Mouse (Mus musculus): ENCODE data around the gene Zbtb40.

The Zbtb40 gene

DNA sequence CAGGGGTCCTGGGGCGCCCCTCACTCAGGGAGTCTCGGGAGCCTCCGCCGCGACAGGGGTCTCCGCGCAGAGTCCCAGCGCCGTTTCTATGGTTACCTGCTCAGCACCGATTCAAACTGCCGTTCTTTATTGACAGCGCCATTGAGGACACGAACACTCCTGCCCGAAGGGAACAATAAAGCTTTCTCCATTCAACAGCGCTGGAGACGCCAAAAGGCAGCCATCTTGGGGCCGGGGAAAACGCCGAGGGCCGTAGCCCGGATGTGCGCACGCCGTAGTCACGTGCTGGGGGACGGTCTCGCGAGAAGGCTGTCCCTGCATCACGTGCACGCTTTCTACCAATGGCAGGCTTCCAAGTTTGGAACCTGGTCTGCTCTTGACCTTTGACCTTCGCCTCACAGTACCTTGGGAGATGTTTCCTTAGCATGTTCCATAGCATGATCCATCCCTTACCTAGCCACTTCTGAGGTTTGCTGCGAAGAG is at the start of gene Zbtb40:
Gene Zbtb40, minus strand, starts transcription at position 252 of the 483 bp plus-strand sequence.
- DNase-seq (ENCODE audit: low read depth) = peak; percentile 79

DNA sequence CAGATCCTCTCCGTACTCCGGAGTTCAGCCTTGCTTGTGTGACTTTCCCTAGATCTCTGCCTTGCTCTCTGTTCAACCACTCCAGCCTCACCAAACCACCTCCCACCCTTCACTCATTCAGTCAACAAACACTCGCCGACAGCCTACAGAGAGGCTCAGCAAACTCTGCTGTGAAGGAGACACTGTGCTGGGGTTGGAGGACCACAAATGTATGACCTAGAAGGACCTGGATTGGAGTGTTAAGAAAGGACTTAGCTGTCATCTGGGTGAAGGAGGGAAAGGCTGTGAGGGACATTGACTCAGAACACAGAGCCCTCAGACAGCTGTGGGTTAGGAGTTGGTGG is 49.4 kb upstream of the Zbtb40 start:
- no peak for DNase-seq (ENCODE audit: low read depth)

DNA sequence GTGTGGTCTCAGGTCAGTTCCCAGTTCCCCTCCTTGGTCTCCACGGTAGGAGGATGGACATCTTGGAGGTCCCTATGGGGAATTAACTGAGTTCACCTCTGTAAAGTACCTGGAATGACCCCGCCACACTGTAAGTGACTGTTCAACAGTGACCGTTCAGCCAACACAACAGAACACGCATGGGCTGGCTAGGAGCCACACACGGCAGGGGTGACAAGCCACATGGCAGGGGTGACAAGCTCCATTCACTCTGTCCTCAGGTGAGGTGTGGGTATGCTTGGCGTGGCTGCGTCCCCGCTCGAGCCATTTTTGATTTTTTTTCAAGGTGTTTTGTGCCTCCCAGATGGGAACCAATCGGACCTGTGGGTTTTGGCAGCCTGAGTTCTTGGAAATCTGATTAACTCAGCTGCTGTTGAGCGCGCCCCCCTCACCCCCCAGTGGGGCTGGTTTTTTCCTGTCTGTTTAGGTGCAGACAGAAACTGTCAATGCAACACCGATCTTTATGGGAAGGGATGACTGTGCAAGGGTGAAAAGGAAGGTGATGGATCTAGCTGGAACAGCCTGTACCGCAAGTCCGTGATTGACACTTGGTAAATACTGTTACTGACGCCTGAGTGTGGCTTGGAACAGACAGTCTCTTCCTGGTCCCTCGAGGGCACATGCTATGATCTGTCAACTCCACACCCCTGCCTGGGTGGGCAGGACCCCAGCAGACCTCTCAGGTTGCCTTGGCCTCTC is 48.8 kb upstream of the Zbtb40 start:
- DNase-seq (ENCODE audit: low read depth) = no peak

DNA sequence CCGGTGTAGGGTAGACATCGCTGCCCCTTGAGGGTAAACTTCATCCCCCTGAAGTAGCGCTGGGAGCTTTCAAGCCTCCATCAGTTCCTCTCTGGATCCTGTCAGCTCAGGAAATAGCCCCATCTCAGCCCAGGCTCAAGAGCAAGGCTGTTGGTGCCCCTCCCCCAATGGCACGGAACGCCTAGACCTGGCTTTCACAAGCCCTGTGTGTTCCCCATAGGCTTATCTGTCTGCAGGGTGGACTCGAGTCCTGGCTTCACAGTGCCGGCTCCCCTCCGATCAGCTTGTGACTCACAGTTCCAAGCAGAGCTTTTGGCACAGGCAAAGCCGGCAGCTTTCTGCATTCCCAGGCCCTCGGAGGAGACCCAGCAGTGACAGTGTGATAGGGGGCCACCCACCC is 47.8 kb upstream of the Zbtb40 start:
- DNase-seq (ENCODE audit: low read depth) = no peak

DNA sequence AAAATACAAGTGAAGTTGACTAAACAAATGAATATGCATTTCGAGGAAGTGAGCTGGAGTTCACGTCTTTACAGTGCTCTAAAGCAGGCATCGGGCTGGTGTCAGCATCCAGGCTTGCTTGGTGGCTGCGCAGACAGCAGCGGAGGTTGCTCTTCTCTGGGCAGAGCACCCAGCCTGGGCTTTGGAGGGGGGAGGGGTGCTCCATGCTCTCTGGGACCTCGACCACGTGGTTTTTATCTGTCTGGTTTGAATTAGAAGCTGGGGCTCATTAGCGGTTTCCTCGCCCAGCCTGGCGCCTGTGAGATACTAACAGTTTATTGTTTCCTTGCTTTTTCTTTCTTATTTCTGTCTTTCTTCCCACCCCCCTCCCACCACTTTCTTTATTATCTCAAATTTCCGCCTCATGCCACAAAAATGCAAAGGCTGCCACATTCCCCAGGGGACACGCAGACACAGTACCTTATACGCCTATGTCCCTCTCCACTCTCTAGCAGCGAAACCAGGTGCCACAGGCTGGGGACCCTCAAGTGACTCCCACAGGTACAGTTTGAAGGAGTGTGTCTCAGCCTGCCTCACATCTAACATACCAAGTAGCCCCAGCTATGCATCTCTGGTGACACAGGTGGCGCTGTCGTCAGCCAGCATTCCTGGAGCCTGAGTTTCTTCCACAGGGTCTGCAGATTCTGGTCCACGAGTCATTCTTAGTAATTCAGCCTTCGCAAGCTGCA is 36.6 kb upstream of the Zbtb40 start:
- DNase-seq (ENCODE audit: low read depth) = no peak

DNA sequence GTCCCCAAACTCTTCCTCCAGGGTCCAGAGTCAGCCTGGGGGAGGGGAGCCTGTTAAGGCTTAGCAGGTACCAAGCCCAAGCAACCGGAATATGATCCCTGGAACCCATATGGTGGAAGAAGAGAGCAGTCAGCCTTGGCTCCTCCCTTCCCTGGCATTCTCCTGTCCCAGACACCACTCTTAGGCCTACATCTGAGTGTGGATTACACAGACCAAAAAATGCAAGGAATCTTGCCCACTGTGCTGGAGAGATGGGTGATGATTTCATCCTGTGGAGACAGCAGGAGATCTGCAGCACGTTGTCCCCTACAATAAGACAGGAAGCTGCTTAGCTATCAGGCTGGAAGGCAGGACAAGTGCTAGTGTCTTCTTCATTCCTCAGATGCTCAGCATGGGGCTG is 34.3 kb upstream of the Zbtb40 start:
- DNase-seq (ENCODE audit: low read depth) = no peak

DNA sequence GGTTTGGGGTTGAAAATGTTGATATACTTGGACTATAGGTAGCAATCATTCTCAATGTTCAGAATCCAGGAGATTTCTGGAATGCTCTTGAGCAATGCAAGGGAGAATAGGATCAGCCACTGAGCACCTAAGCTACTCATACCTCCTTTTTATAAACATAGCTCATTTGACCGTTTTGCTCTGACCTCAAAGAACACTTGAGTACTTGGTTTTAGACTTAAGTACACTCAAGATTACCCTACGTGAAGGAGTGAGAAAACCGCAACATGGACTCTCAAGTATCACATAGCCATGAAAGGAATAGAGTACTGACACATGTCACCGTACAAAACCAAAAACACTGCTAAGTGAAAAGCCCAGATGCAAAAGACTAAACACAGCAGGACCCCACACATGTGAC is 32.8 kb upstream of the Zbtb40 start:
- no peak for DNase-seq (ENCODE audit: low read depth)

DNA sequence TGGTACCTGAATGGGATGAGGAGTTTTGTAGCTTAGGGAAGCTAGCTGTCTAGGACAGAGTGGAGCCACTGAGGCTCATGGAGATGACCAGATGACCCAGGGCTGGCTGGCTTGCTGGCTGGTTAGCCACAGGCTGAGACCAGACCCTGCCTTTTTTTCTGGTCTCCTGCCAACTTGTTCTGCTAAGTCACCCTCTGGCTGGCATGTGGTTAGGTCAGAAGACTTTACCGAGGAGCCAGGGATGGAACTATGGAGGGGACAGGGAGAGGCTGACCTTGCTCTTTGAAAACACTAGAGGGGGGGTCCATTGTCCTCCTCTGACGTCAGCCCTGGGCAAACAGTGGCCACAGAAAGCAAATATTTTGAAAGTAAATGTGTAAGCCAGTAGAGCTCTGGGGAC is 28.6 kb upstream of the Zbtb40 start:
- DNase-seq (ENCODE audit: low read depth) = no peak

DNA sequence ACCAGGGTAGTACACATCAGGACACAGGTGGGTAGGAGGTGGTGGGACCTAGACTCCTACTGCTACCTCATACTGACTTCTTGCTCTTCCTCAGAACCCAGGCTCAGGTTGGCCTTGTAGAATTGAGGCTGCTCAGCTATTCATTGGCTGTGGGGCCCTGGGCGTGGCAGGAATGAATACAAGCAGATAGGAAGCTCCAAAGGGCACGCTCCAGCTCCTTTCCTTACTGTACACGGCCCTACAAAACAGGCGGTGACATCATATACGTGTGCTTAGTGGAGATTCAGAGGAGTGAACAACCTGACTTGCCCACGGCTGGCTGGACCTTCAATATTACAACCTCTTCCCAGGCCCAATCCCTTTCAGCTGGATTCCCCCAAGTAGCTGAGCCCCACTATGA is 22.6 kb upstream of the Zbtb40 start:
- no peak for DNase-seq (ENCODE audit: low read depth)

DNA sequence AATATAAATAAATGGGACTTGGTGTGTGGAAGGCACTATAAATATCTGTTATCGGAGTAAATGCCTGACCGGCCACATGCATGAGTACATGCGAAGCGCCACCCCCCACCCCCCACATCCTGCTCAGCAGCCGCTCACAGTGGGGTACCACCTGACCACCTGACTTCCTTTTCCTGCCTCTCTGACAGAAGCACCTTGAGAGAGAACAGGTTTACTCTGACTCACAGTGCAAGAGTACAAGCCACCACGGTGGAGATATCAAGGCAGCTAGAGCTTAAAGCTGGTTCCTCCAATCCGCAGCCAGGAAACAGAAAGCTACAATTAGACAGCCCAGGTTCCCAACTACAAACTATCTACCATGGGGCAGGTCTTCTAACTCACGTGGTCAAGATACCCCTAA is 19.9 kb upstream of the Zbtb40 start:
- DNase-seq (ENCODE audit: low read depth) = no peak

DNA sequence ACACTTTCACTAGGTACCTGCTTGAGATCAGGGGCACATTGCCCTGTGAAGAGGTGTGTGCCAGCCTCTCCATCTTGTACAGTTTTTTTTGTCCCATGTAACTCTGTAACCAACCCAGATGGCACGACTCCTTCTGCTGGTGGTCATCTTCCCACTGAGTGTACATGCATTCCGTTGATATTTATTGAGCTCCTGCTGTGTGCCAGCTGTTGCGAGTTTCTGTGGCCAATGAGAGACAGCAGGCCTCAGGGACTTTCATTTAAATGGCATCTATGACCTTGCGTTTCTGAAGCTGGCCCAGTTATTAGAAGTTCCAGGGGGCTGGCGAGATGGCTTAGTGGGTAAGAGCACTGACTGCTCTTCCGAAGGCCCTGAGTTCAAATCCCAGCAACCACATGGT is 17.2 kb upstream of the Zbtb40 start:
- DNase-seq (ENCODE audit: low read depth) = no peak

DNA sequence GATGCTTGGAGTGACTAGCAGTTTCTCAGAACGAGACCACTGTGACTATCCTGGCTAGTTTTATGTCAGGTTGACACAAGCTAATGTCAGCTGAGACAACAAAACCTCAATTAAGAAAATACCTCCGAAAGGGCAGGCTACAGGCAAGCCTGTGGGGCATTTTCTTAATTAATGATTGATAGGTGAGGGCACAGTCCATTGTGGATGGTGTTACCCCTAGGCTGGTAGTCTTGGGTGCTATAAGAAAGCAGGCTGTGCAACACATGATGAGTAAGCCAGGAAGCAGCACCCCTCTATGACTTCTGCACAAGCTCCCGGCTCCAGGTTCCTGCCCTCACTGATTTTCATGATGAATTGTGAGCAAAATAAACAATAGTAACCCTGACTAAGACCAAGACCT is 6.3 kb upstream of the Zbtb40 start:
- no peak for DNase-seq (ENCODE audit: low read depth)

DNA sequence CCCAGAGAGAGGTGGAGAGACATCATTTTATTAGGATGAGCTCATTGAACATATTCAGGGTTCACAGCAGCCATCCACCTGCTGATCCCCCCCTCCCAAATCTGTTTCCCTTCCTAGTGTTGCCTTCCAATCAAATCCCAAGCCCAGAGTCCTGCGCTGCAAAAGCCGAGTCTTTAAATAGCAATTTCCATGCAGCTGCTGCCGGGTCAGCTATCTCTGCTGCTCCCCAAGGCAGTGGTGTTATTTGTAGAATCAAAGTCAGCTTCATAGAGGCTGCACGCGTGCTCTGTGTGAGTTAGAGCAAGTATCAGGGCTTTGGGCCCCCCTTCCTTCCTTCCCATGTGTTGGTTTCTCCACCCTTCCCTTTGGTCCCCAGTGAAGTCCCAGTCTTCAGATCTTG is 5.2 kb upstream of the Zbtb40 start:
- DNase-seq (ENCODE audit: low read depth) = no peak

DNA sequence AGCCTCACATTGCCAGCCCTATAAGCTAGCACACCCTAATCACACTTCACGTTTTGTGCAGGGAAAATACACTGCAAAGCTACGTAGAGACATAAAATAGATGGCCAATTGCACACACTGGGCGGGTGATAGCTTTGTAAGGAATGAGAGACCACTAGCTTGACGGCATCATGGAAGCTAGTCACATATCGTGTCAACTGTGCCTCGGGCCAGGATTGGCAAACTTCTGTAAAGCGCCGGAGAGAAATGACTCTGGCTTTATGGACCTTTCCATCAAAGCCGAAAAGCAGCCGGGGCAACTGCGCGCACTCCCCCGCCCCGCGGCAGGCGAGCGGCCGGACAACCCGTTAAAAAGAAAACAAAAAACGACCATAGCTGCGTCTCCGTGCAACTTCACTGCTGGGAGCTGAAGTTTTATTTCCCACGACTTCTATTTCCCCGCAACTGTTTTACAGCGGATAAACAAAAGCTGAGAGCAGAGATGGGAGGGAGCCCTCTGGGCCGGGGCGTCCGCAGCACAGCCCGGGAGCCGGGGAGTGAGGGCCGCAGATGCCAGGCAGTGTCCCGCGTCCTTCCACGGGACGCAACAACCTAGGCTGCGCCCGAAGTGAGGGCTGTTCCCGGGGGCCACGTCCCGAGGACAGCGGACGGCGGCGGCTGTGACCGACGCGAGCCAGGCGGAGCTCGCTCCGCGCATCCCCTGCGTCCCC is 606 bp downstream of the Zbtb40 start:
- no peak for DNase-seq (ENCODE audit: low read depth)

DNA sequence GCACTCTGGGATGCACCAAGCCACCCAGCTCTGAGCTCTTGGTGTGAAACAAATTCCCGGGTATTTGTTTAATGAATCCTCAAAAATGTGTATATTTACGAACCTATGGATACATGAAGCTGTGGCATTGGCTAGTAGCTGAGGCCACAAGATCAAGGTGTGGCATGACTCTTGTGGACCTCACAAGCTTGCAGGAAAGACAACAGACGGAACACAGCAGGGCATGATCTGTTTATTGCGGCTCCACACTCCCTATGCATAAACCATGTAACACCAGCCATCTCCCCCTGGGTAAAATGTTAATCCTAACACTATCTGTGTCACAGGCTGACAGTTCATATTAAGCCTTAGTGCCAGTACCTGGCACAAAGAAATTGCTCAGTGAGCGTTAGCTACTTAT is 2.5 kb downstream of the Zbtb40 start:
- DNase-seq (ENCODE audit: low read depth) = no peak

DNA sequence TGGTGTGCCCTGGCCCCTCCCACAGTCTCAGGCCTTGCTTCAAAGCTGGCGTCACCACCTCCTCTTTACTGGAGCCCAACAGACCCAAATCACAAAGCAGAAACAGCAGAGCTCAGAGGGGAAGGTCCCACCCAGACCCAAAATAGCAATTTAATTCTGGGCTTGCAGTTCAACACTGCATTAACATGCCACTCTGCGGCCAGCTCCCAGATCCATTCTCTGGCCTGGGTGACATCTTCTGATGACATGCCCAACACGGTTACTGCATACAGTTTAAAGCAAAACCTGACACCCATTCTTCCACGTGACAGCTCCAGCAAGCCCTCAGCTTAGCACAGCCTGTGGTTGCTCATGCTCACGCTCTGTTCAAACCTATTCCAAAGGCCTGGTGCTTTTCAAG is 4.1 kb downstream of the Zbtb40 start:
- no peak for DNase-seq (ENCODE audit: low read depth)

DNA sequence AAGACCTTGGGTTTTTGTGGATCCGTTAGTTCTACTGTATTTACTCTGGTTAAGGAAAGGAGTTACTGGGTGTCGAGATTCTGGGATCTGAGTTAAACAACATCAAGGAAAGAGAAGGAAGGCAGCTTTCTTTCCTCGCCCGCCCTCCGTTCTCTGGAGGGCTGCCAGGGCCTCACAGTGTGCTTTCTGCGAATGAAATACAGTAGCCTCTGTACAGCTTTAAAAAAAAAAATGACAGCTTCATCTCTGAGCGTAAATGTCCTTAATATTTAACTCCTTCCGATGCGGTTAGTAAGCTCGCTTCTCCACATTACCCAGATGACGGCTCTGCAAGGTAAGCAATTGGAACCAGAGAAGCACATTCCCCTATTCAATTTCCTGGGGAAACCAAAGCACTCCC is 4.8 kb downstream of the Zbtb40 start:
- DNase-seq (ENCODE audit: low read depth) = no peak

DNA sequence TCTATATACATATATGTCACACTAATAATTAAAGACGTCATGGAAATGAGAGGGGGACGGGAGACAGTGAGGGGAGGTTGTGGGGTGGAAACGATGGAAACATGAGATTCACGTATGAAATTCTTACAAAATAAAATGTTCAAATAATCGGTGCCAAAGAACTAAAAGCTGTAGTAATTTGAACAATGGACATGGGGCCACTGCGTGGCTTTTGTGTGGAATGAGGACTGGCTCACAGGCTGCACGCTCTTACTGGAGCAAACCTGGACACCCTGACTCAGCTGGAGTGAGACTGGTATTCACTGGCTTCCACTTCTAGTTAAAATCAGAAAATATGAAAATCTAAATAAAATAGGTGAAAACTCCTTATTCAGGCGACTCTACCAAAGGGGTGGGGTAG is 6.6 kb downstream of the Zbtb40 start:
- DNase-seq (ENCODE audit: low read depth) = no peak

DNA sequence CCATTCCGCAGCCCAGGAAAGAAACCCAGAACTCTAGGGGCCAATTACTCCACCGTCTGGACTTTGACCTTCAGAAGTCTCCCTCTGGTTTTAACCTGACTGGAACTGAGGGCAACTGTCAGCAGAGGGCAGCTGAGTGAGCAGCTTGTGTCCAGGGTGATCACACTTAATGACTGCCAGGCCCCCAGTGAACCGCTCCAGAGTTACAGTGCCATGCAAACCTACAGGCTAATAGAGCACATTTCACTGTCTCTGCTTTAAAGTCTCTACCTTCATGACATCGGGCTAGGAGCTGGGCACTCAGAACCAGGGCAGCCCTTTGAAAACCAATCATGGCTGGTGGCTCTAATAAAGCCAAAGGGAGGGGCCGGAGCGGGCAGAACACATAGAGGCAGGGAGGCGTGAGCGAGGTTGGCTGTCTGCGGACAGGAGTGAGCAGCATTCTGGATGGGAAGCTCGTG is 7.4 kb downstream of the Zbtb40 start:
- no peak for DNase-seq (ENCODE audit: low read depth)

DNA sequence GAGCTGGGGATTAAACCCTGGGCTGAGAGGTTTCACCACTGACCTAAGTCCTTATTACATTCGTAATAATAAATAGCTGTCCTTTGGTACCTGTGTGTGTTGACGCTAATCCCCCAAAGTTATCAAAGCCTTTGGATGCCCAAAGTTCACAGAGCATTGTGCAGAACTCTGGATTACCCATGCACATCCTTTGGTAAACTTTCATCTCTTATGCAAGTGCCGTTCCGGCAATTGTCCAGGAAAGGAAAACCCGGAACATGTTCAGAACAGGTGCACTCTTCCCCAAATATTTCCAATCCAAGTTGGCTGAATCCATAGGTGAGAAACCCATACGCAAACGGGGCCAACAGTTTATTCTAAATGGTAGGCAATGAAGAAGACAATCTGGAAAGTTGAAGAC is 9.2 kb downstream of the Zbtb40 start:
- DNase-seq (ENCODE audit: low read depth) = no peak

DNA sequence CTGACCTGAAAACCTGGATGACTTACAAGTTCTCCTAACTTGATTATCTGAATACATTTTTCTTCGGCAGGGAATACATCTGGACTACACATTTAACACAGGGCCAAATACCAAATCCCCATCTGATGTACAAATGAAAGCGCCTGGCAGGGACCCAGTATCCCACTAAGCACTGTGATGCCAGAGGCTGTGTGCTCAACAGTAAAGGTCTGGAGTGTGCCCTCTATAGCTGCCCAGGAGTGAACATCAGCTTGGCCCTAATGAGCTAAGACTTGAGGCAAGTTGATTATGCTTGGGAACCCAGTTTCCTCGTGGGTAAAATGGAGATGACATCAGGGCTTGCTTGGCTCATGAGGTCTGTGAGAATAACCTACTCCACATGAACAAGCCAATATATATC is 10.1 kb downstream of the Zbtb40 start:
- no peak for DNase-seq (ENCODE audit: low read depth)

DNA sequence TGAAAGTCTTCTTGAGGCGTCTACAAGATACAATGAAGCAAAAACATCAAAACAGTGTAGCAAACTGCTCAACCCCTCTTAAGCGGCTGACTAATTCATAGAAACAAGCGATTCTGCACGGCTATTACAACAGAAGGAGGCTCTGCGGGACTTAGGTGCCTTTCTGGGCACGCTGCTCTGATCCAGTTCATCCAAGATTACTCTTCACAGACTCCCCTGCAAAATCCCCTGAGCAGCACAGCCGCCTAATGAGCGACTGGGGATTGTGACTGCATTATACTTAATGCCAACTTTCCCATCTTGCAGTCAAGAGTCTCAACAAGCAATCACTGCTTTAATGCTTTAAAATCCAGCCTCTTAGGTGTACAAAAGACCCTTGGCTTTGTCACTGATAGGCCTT is 10.5 kb downstream of the Zbtb40 start:
- DNase-seq (ENCODE audit: low read depth) = no peak

Data from c-Kit-positive CD71-negative TER-119-negative erythroid progenitor cells, embryonic 14.5 days (primary cell).